Mouse (Mus musculus): ENCODE measurements around the gene a. TPM values are rescaled to one million over a fixed set of nuclear protein-coding genes. Genes with fewer than 3 reads are reported as not detected.
A peak's percentile ranks its signal among the peaks of the same experiment; 100 is the strongest.

Gene a
- polyA plus RNA-seq, 1 experiment from 2014 or later = 3.3 TPM

GRCm38 (mm10) chr2:155071027-155071426 lies 279.8 kb downstream of the a start:
- Histone ChIP-seq H3K9me3 (replicated peaks; ENCODE audit: control insufficient read depth, low read length) (no peaks in the 10 kb centered on the region), H3K9ac (replicated peaks; ENCODE audit: low read length) (no peak overlapping the region), H3K36me3 (replicated peaks; ENCODE audit: control insufficient read depth, insufficient read depth, low read depth, low read length) (no peaks in the 10 kb centered on the region), H3K4me2 (ENCODE audit: low read depth, low read length) (no peak overlapping the region), H3K4me1 (ENCODE audit: control insufficient read depth, insufficient read depth, low read length) (no peaks in the 10 kb centered on the region; the same call in none of the 2 replicates), H3K4me3 (ENCODE audit: low read depth, low read length) (no peak overlapping the region), H3K27ac (replicated peaks; ENCODE audit: low read depth, low read length) (no peak overlapping the region), H3K27me3 (ENCODE audit: control insufficient read depth, insufficient read depth, low read length) (no peaks in the 10 kb centered on the region)
- ATAC-seq (replicated peaks; ENCODE audit: insufficient number of reproducible peaks, low FRiP score, low TSS enrichment, low read depth) (no peak), DNase-seq (ENCODE audit: low spot score) (no peak)
- 92% methylated on average over 9 of the region's 9 CpGs for WGBS

DNA sequence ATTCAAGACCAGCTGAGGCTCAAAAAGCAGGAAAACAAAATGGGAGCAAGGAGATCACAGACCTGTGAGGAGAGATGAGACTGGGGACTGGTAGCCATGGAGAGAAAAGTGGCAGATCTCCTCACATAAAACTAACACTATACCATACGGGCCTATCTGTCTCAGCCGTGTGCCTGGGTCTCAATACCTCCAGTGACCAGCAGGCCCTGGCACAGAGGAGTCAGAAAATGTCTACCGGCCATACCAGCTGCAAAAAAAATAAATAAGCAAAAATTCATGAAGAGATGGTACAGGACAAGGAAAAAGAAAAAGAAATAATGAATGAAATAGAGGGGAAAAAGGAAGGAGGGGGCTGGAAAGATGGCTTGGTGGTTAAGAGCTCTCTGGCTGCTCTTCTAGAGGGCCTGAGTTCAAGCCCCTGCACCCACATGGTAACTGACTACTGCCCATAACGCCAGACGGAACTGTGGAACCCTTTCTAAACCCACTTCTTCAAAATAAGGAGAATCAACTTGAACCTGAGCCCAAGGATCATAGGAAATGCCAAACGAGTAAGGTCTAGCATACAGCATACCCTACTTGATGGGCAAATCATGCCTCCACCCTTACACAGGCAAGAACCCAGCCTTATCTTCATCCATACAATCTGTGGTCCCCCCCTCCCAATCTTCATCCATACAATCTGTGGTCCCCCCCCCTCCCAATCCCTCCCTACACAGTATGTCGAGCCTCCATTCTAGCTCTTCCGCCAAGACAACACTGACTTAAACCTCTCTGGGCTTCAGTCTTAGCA lies 281.3 kb downstream of the a start:
- H3K27ac ChIP-seq (replicated peaks; ENCODE audit: low read depth, low read length) = no peak overlapping the region
- no peaks in the 10 kb centered on the region for H3K36me3 ChIP-seq (replicated peaks; ENCODE audit: control insufficient read depth, insufficient read depth, low read depth, low read length)
- no peaks in the 10 kb centered on the region for H3K27me3 ChIP-seq (ENCODE audit: control insufficient read depth, insufficient read depth, low read length)
- no peaks in the 10 kb centered on the region for H3K9me3 ChIP-seq (replicated peaks; ENCODE audit: control insufficient read depth, low read length)
- no peaks in the 10 kb centered on the region; the same call in none of the 2 replicates for H3K4me1 ChIP-seq (ENCODE audit: control insufficient read depth, insufficient read depth, low read length)
- 82% methylated on average over 8 of the region's 8 CpGs for WGBS
- H3K4me2 ChIP-seq (ENCODE audit: low read depth, low read length) = peak overlapping the region; percentile 7; the same call in 1 of the 2 replicates
- ATAC-seq (replicated peaks; ENCODE audit: insufficient number of reproducible peaks, low FRiP score, low TSS enrichment, low read depth) (no peak), DNase-seq (ENCODE audit: low spot score) (no peak)
- H3K9ac ChIP-seq (replicated peaks; ENCODE audit: low read length) = no peak overlapping the region
- H3K4me3 ChIP-seq (ENCODE audit: low read depth, low read length) = no peak overlapping the region; the same call in 1 of the 2 replicates

GRCm38 (mm10) chr2:155073347-155073746 lies 282.1 kb downstream of the a start:
- 28% methylated on average over 3 of the region's 3 CpGs for WGBS
- H3K27ac ChIP-seq (replicated peaks; ENCODE audit: low read depth, low read length) = peak overlapping the region; percentile 70; the same call in 1 of the 2 replicates
- H3K4me2 ChIP-seq (ENCODE audit: low read depth, low read length) = peak overlapping the region; percentile 58
- H3K36me3 ChIP-seq (replicated peaks; ENCODE audit: control insufficient read depth, insufficient read depth, low read depth, low read length) = no peaks in the 10 kb centered on the region
- H3K9ac ChIP-seq (replicated peaks; ENCODE audit: low read length) = peak overlapping the region; percentile 86
- ATAC-seq (replicated peaks; ENCODE audit: insufficient number of reproducible peaks, low FRiP score, low TSS enrichment, low read depth) (no peak), DNase-seq (ENCODE audit: low spot score) (no peak)
- H3K4me3 ChIP-seq (ENCODE audit: low read depth, low read length) = peak overlapping the region; percentile 76
- no peaks in the 10 kb centered on the region for H3K27me3 ChIP-seq (ENCODE audit: control insufficient read depth, insufficient read depth, low read length)
- no peaks in the 10 kb centered on the region for H3K9me3 ChIP-seq (replicated peaks; ENCODE audit: control insufficient read depth, low read length)
- H3K4me1 ChIP-seq (ENCODE audit: control insufficient read depth, insufficient read depth, low read length) = no peaks in the 10 kb centered on the region; the same call in none of the 2 replicates

- peak within 1 kb of the TSS; percentile 86 for H3K9ac ChIP-seq (replicated peaks; ENCODE audit: low read length)
- H3K4me2 ChIP-seq (ENCODE audit: low read depth, low read length) = peak within 1 kb of the TSS; percentile 58
- no peaks in the 10 kb centered on the region for H3K36me3 ChIP-seq (replicated peaks; ENCODE audit: control insufficient read depth, insufficient read depth, low read depth, low read length)
- under 1% methylated on average over 56 of the region's 56 CpGs for WGBS
- no peaks in the 10 kb centered on the region; the same call in none of the 2 replicates for H3K4me1 ChIP-seq (ENCODE audit: control insufficient read depth, insufficient read depth, low read length)
- no peaks in the 10 kb centered on the region for H3K27me3 ChIP-seq (ENCODE audit: control insufficient read depth, insufficient read depth, low read length)
- peak within 1 kb of the TSS; percentile 76 for H3K4me3 ChIP-seq (ENCODE audit: low read depth, low read length)
- H3K9me3 ChIP-seq (replicated peaks; ENCODE audit: control insufficient read depth, low read length) = no peaks in the 10 kb centered on the region
- ATAC-seq (replicated peaks; ENCODE audit: insufficient number of reproducible peaks, low FRiP score, low TSS enrichment, low read depth) (peak; percentile 93), DNase-seq (ENCODE audit: low spot score) (peak; percentile 95)
- peak within 1 kb of the TSS; percentile 70 for H3K27ac ChIP-seq (replicated peaks; ENCODE audit: low read depth, low read length)
Measured at GRCm38 (mm10) chr2:155073978-155074765, 283.0 kb downstream of the a start, which contains the start of gene Ahcy. Gene Ahcy, minus strand, starts transcription at chr2:155074497.

GRCm38 (mm10) chr2:155074766-155075330 lies 283.6 kb downstream of the a start:
- 14% methylated on average over 12 of the region's 12 CpGs for WGBS
- no peaks in the 10 kb centered on the region for H3K27me3 ChIP-seq (ENCODE audit: control insufficient read depth, insufficient read depth, low read length)
- H3K9me3 ChIP-seq (replicated peaks; ENCODE audit: control insufficient read depth, low read length) = no peaks in the 10 kb centered on the region
- peak overlapping the region; percentile 86 for H3K9ac ChIP-seq (replicated peaks; ENCODE audit: low read length)
- H3K4me2 ChIP-seq (ENCODE audit: low read depth, low read length) = peak overlapping the region; percentile 44
- H3K36me3 ChIP-seq (replicated peaks; ENCODE audit: control insufficient read depth, insufficient read depth, low read depth, low read length) = no peaks in the 10 kb centered on the region
- H3K4me1 ChIP-seq (ENCODE audit: control insufficient read depth, insufficient read depth, low read length) = no peaks in the 10 kb centered on the region; the same call in none of the 2 replicates
- DNase-seq (ENCODE audit: low spot score) (peak; percentile 65), ATAC-seq (replicated peaks; ENCODE audit: insufficient number of reproducible peaks, low FRiP score, low TSS enrichment, low read depth) (peak; percentile 29)
- H3K4me3 ChIP-seq (ENCODE audit: low read depth, low read length) = peak overlapping the region; percentile 76
- H3K27ac ChIP-seq (replicated peaks; ENCODE audit: low read depth, low read length) = peak overlapping the region; percentile 70

DNA sequence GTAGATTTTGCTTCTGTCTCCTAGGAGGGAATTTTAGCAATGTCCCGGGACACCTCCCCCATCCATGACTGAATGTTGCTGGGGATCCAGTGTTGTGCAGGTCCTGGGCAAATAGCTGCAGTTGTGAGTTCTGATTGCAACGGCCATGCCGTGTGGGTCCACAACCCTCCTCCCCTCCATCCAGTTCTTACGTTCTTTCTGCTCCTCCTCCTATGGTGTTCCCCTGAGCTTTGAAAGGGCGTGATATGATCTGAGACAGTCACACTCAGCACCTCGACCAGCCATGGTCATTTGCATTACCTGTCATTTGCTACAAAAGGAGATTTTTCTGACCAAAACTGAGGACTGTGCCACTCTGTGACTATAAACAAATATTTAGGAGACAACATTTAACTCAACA lies 284.4 kb downstream of the a start:
- H3K9ac ChIP-seq (replicated peaks; ENCODE audit: low read length) = no peak overlapping the region
- no peaks in the 10 kb centered on the region for H3K27me3 ChIP-seq (ENCODE audit: control insufficient read depth, insufficient read depth, low read length)
- H3K4me2 ChIP-seq (ENCODE audit: low read depth, low read length) = no peak overlapping the region
- no peaks in the 10 kb centered on the region; the same call in none of the 2 replicates for H3K4me1 ChIP-seq (ENCODE audit: control insufficient read depth, insufficient read depth, low read length)
- H3K4me3 ChIP-seq (ENCODE audit: low read depth, low read length) = no peak overlapping the region
- WGBS = 82% methylated on average over 6 of the region's 6 CpGs
- no peak for DNase-seq (ENCODE audit: low spot score)
- H3K27ac ChIP-seq (replicated peaks; ENCODE audit: low read depth, low read length) = no peak overlapping the region
- no peak for ATAC-seq (replicated peaks; ENCODE audit: insufficient number of reproducible peaks, low FRiP score, low TSS enrichment, low read depth)
- no peaks in the 10 kb centered on the region for H3K36me3 ChIP-seq (replicated peaks; ENCODE audit: control insufficient read depth, insufficient read depth, low read depth, low read length)
- no peaks in the 10 kb centered on the region for H3K9me3 ChIP-seq (replicated peaks; ENCODE audit: control insufficient read depth, low read length)

- no peaks in the 10 kb centered on the region for H3K36me3 ChIP-seq (replicated peaks; ENCODE audit: control insufficient read depth, insufficient read depth, low read depth, low read length)
- 46% methylated on average over 7 of the region's 7 CpGs for WGBS
- H3K9me3 ChIP-seq (replicated peaks; ENCODE audit: control insufficient read depth, low read length) = no peaks in the 10 kb centered on the region
- H3K4me3 ChIP-seq (ENCODE audit: low read depth, low read length) = no peak overlapping the region
- no peaks in the 10 kb centered on the region; the same call in 1 of the 2 replicates for H3K4me1 ChIP-seq (ENCODE audit: control insufficient read depth, insufficient read depth, low read length)
- no peak for ATAC-seq (replicated peaks; ENCODE audit: insufficient number of reproducible peaks, low FRiP score, low TSS enrichment, low read depth)
- DNase-seq (ENCODE audit: low spot score) = no peak
- H3K4me2 ChIP-seq (ENCODE audit: low read depth, low read length) = no peak overlapping the region
- H3K27ac ChIP-seq (replicated peaks; ENCODE audit: low read depth, low read length) = no peak overlapping the region
- no peak overlapping the region for H3K9ac ChIP-seq (replicated peaks; ENCODE audit: low read length)
- H3K27me3 ChIP-seq (ENCODE audit: control insufficient read depth, insufficient read depth, low read length) = no peaks in the 10 kb centered on the region
Measured at GRCm38 (mm10) chr2:155079500-155080178, 288.4 kb downstream of the a start.

Measured in embryonic facial prominence, embryonic 11.5 days (tissue).